Mouse (Mus musculus): ENCODE measurements around the gene Dlk1. TPM values are rescaled to one million over a fixed set of nuclear protein-coding genes. Genes with fewer than 3 reads are reported as not detected.

The Dlk1 gene
- 975 and 1,167 TPM in 2 replicates for polyA plus RNA-seq (2012; rRNA removed)

DNA sequence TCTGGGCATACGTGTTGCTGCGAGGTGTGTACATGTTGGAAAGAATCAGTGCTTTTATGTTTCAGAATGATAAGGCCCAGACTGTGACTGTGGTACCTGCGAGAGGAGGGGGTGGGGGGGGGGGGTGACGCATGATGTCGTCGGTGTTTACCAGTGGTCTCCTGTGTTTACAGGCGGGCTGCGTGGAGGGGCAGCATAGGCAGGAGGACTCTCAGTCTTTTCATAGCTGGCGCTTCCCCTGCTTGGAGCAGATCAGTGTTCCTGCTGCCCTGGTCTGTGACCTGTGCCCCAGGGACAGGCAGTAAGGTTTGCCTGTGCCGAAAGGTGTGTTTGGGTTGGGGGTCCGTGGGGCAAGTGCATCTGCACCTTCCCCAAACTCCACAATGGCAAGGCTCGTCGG lies at the start of gene Dlk1:
Dlk1 (plus strand) TSS at position 232 of the 400 bp plus-strand sequence.

Other genes starting within 250 kb of the Dlk1 start
- gene Rtl1, start 147.5 kb downstream of the Dlk1 start, polyA plus RNA-seq (2012; rRNA removed): 0.96 and 1.0 TPM in 2 replicates